Mouse (Mus musculus): ENCODE data around the gene Rora.

DNA sequence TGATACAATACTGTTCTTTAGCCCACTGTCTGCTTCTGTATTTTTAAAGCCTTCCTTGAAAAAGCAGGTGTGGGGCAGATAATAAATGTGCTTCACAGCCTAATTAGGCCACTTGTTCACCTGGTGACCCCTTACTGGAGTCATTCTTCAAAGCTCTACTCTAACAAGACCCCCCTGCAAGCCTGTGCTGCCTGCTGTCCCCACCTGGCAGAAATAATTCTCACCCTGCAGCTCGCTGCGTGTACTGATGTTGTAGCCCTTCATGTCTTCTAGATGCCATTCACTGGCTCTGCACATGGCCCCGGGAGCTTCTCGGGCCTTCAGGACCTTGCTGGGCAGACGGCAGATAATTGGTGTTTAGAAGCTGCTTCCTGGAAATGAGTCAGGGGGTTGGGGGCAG, 604.9 kb downstream of the Rora start:
- TF ChIP-seq CTCF (IDR thresholded peaks at IDR 0.05; ENCODE audit: control insufficient read depth, insufficient read depth, low read length) (no peak), POLR2A (IDR thresholded peaks at IDR 0.05; ENCODE audit: borderline replicate concordance, control insufficient read depth, low read depth, low read length) (no peak)
